Mouse (Mus musculus) CD8-positive naive resting alpha-beta T cell, adult 2 months (primary cell): Measurements from ENCODE around the gene Lipc.

Experiments
- DNase-seq, 2 experiments: peaks; one replicate each; pipeline ENCODE4 v3.0.0; 2022; ENCODE audit warnings: low read depth in 2 of 2, low spot score in 2 of 2

Gene Lipc

GRCm38 (mm10) chr9:70958381-70958780 lies 6.4 kb upstream of the Lipc start:
- no peak for DNase-seq

DNA sequence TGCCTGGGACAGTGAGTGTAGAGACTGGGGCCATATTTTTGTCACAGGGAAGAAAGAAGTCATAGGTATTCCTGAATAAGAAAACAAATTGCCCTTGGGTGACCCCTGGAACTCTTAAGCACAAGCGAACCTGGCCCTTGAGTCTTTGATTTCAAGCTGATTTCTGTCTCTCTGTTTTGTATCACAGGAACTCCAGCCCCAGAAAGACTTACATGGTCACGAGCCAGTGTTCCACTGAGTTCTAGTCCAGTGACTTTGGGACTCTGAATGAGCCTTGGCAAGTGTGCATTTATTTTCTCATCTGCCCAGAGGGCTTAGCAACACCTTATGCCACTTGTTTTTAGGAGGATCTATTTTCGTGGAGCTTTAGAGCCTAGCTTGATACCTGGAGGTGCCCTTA lies 5.7 kb upstream of the Lipc start:
- DNase-seq: no peak

GRCm38 (mm10) chr9:70954226-70954625 lies 2.2 kb upstream of the Lipc start:
- DNase-seq: no peak

- DNase-seq: no peak
These were observed 2.7 kb downstream of the Lipc start for GRCm38 (mm10) chr9:70949336-70949735.

GRCm38 (mm10) chr9:70947312-70947711 lies 4.7 kb downstream of the Lipc start:
- no peak for DNase-seq

GRCm38 (mm10) chr9:70942686-70943333 lies 9.2 kb downstream of the Lipc start:
- no peak for DNase-seq

GRCm38 (mm10) chr9:70939752-70940501 lies 12.1 kb downstream of the Lipc start:
- no peak for DNase-seq

- DNase-seq: no peak
These were observed 13.2 kb downstream of the Lipc start for GRCm38 (mm10) chr9:70938850-70939249.

GRCm38 (mm10) chr9:70938134-70938533 lies 13.9 kb downstream of the Lipc start:
- no peak for DNase-seq

GRCm38 (mm10) chr9:70934587-70935295 lies 17.3 kb downstream of the Lipc start:
- DNase-seq: no peak

DNA sequence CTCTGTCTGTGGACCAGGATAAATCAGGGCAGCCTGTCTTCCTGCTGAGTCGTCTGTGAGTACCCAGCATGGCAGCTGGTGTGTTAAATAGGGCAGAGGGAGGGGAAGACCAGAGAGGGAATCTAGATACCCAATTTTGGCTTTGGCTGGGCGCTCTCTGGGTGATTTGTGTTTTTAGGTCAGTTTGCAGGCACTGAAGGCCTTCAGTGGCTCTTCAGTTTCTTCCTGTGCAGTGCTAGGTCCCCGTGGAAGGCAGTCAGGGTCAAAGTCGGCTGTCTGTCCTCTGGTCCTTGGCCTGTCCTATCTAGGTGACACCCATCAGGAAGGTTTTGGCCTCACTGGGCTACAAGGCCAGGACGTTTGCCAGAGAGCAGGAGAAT lies 21.4 kb downstream of the Lipc start:
- no peak for DNase-seq

- no peak for DNase-seq
These were observed 22.0 kb downstream of the Lipc start for GRCm38 (mm10) chr9:70929840-70930640.

DNA sequence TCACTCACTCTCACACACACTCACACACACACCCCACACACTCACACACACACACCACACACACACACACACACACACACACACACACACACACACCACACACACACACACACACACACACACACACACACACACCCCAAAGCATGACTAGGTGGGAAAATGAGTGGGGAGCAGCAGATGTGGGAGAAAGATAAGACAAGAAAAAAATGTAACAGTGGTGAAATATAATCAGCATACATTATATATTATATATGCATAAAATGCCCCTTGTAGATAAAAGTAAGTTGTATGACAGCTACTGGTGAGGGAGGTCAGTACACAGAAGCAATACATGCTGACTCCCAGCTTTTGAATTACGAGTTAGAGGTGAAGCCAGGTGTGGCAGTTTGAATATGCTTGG lies 23.6 kb downstream of the Lipc start:
- DNase-seq: no peak

DNA sequence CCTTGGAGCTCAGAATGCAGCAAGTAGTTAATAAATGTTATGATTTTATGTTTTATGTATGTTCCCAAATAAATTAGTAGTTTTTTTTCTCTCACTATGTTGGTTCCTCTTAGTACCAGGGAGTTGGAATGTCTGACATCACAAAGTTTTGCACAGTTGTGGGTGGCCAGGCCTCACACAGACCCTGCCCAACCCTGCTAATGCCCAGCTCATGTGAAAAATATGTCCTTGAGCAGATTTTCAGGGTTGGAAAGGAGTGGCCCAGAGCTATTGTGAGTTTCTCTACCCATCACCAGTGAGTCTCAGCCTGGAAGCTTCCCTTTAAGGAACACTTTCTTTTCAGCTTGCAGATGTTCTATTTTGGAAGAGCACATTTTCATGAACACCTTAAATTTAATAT lies 24.3 kb downstream of the Lipc start:
- no peak for DNase-seq

- DNase-seq: no peak
These were observed 25.0 kb downstream of the Lipc start for GRCm38 (mm10) chr9:70926820-70927588.

GRCm38 (mm10) chr9:70925225-70925624 lies 26.8 kb downstream of the Lipc start:
- no peak for DNase-seq

- no peak for DNase-seq
These were observed 27.3 kb downstream of the Lipc start for GRCm38 (mm10) chr9:70924763-70925162.

GRCm38 (mm10) chr9:70921781-70922565 lies 30.1 kb downstream of the Lipc start:
- DNase-seq: no peak

- DNase-seq: no peak
These were observed 30.9 kb downstream of the Lipc start for GRCm38 (mm10) chr9:70921132-70921531.

- DNase-seq: no peak
These were observed 32.8 kb downstream of the Lipc start for GRCm38 (mm10) chr9:70919271-70919670.
